Mouse (Mus musculus): Measurements from ENCODE around the gene Zfp408.

DNA sequence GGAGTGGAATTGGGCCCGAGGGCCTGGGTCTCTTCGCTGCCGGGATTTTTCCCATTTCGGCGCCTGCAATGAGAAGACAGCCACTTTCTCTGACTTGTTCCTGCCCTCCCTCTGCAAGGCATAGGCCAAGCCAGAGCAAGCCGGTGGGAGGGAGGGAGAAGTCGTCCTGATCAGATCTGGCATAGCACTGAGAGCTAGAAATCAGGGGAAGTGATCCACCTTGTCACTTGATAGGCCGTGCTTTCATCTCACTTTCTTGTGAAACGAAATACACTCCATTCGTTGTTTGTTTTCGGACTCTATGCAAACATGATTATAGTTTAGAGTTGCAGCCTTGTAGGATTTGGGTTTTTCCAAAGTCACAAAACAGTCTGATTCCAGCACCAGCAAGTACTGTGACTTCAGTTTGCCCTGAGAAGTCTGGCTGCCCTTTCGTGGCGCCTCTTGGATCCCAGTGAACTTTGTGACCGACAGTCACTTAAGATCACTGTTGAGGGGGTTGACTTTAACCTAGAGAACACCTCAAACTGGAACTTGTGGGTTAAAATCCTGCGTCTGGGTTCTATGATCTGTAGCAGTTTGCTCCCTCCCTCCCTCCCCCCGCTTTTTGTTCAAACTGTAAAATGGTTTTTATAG is 887 bp upstream of the Zfp408 start:
- TF ChIP-seq POLR2A (IDR thresholded peaks at IDR 0.05; ENCODE audit: borderline replicate concordance, extremely low read depth, low read depth, low read length) (no peak), CTCF (IDR thresholded peaks at IDR 0.05; ENCODE audit: insufficient read depth, low read length) (no peak)
